Mouse (Mus musculus) stomach, postnatal 0 days (tissue): Measurements from ENCODE around the gene Slc16a5.

Experiments used
- CTCF ChIP-seq: IDR thresholded peaks from 2 replicates; pipeline ENCODE4 v1.5.1; 2016; ENCODE audit warnings: antibody characterized with exemption, low read depth, mild to moderate bottlenecking, moderate library complexity
- EP300 ChIP-seq: optimal IDR thresholded peaks from 2 replicates; pipeline ENCODE3; 2016; ENCODE audit warnings: antibody characterized with exemption

- TF ChIP-seq CTCF: no peak
- TF ChIP-seq EP300: no peak
Measured at GRCm38 (mm10) chr11:115506586-115506985, 44.3 kb downstream of the Slc16a5 start.
